Mouse (Mus musculus): ENCODE results near the gene Clstn3. TPM values are rescaled to one million over a fixed set of nuclear protein-coding genes. Genes with fewer than 3 reads are reported as not detected.
"Not testable (repeated sequence)": the region's sequence is repeated elsewhere in the genome, so short reads cannot be mapped to it uniquely, and the experiment has no call there.

Clstn3 gene
- polyA plus RNA-seq, 1 experiment from 2014 or later, result 73.7 TPM

GRCm38 (mm10) chr6:124436245-124436644, 28.3 kb downstream of the Clstn3 start:
- Histone ChIP-seq H3K9me3 (no peaks in the 10 kb centered on the region), H3K27ac (no peak overlapping the region), H3K4me1 (replicated peaks) (peaks cover 5% of the 10 kb centered on the region), H3K36me3 (peaks cover 88% of the 10 kb centered on the region), H3K27me3 (no peaks in the 10 kb centered on the region), H3K9ac (no peak overlapping the region), H3K4me2 (no peak overlapping the region), H3K4me3 (no peak overlapping the region)
- WGBS, result 71% methylated on average over 7 of the region's 7 CpGs
- ATAC-seq (ENCODE audit: low FRiP score), result no peak

GRCm38 (mm10) chr6:124435173-124435572, 29.4 kb downstream of the Clstn3 start:
- Histone ChIP-seq H3K27me3 (no peaks in the 10 kb centered on the region), H3K9me3 (no peaks in the 10 kb centered on the region), H3K27ac (no peak overlapping the region), H3K36me3 (peaks cover 85% of the 10 kb centered on the region), H3K4me1 (replicated peaks) (peaks cover 15% of the 10 kb centered on the region), H3K4me2 (no peak overlapping the region), H3K9ac (no peak overlapping the region), H3K4me3 (no peak overlapping the region)
- 78% methylated on average over 5 of the region's 5 CpGs for WGBS
- ATAC-seq (ENCODE audit: low FRiP score), result no peak

DNA sequence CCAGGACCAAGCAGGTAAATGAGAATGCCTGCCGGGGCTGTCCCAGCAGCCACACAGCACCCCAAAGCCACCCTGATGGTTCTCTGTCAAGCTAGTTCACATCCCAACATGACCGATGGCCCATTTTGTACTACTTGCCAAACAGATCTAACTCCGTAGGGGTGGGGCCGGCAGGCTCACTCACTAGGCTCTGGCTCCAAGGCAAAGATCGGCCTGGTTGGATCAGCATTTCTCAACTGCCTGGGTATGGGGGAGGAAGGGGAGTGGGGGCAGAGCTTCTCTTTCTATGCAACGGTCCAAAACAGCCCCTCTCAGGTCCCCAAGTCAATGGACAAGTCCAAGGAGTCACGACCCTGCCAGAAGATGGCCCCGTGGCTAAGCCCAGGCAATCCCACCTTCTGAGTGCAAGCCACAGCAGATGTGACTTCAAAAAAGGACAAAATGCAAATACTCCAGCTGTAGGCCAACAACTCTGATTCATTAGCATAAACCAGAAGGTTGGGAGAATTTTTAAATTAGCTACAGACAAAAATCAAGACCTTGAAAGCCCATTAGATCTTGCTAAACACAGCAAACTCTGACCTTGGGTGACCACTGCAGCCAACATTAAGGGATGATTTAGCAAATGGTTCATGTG, 30.8 kb downstream of the Clstn3 start:
- H3K9me3 ChIP-seq, result no peaks in the 10 kb centered on the region
- WGBS, result 88% methylated on average over 8 of the region's 8 CpGs
- H3K4me1 ChIP-seq (replicated peaks), result peaks cover 15% of the 10 kb centered on the region
- H3K36me3 ChIP-seq, result peaks cover 76% of the 10 kb centered on the region
- no peaks in the 10 kb centered on the region for H3K27me3 ChIP-seq
- no peak overlapping the region for H3K9ac ChIP-seq
- H3K27ac ChIP-seq, result no peak overlapping the region
- no peak overlapping the region for H3K4me2 ChIP-seq
- no peak overlapping the region for H3K4me3 ChIP-seq
- ATAC-seq (ENCODE audit: low FRiP score), result no peak

- peak; percentile 34 for ATAC-seq (ENCODE audit: low FRiP score)
- Histone ChIP-seq H3K9ac (0 out of 2 replicates have a peak overlapping the region, but pooled peaks have one; percentile 46), H3K4me1 (replicated peaks) (peaks cover 15% of the 10 kb centered on the region), H3K27me3 (no peaks in the 10 kb centered on the region), H3K27ac (0 out of 2 replicates have a peak overlapping the region, but pooled peaks have one; percentile 35), H3K4me2 (no peak overlapping the region), H3K9me3 (no peaks in the 10 kb centered on the region), H3K36me3 (peaks cover 47% of the 10 kb centered on the region), H3K4me3 (no peak overlapping the region)
- 34% methylated on average over 8 of the region's 8 CpGs for WGBS
These were observed 33.7 kb downstream of the Clstn3 start for GRCm38 (mm10) chr6:124430784-124431495.

DNA sequence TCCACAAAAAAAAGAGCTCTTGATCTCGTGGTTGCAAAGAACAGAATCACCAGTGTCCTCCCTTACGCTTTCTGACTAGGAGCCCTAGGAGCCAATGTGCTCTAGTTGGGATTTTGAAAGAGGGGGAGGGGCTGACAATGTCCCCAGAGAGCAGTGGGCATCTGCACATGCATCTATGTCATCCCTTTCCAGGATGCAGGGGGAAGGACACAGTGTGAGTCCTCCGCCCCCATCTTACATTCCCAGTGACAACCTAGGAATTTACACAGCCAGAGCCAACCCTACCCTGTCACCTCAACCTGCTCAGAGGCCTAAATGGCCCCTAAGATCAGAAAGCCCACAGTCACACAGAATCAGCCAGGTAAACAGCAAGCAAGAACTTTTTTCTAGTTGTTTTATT, 34.2 kb downstream of the Clstn3 start:
- Histone ChIP-seq H3K27me3 (no peaks in the 10 kb centered on the region), H3K9me3 (no peaks in the 10 kb centered on the region), H3K4me1 (replicated peaks) (peaks cover 15% of the 10 kb centered on the region), H3K36me3 (peaks cover 42% of the 10 kb centered on the region), H3K4me2 (no peak overlapping the region), H3K4me3 (no peak overlapping the region), H3K27ac (0 out of 2 replicates have a peak overlapping the region, but pooled peaks have one; percentile 35), H3K9ac (no peak overlapping the region)
- 60% methylated on average over 3 of the region's 3 CpGs for WGBS
- no peak for ATAC-seq (ENCODE audit: low FRiP score)

DNA sequence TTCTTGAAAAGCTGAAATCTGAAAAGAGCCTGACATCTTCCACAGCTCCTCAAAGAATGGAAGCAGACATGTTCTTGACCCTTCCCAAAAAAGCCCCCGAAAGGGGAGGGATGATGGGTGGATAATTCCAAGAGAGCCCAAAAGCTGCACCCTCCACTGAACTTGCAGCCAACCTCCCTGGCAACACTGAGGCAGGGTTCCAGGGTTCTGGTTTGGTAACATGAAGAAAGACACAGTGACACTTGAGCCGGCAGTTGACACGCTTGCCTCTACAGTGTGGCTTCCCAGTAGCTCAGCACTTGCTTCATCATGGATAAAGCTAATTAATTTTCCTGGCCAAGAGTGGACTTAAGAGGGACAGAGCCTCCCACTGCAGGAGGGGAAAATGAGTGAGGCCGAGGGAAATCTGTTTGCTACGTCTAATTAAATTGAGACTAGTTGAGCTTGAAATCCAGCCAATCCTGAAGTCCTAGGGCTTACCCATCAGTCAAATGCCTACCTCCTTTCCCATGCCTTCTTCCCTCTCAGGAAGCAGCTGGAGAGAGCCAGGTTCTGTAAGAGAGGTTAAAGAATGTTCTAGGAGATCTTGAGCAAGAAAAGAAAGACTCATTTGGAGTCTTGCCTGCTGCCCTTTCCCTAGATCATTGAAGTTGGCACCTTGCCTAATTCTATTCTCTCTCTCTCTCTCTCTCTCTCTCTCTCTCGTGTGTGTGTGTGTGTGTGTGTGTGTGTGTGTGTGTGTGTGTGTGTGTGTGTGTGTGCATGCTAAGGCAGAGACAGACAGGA, 36.6 kb downstream of the Clstn3 start:
- Histone ChIP-seq H3K9me3 (no peaks in the 10 kb centered on the region), H3K4me3 (no peak overlapping the region), H3K9ac (no peak overlapping the region), H3K27me3 (no peaks in the 10 kb centered on the region), H3K36me3 (peaks cover 23% of the 10 kb centered on the region), H3K4me2 (no peak overlapping the region), H3K4me1 (replicated peaks) (peaks cover 15% of the 10 kb centered on the region), H3K27ac (0 out of 2 replicates have a peak overlapping the region, but pooled peaks have one; percentile 23)
- ATAC-seq (ENCODE audit: low FRiP score), result no peak
- 65% methylated on average over 5 of the region's 6 CpGs for WGBS

DNA sequence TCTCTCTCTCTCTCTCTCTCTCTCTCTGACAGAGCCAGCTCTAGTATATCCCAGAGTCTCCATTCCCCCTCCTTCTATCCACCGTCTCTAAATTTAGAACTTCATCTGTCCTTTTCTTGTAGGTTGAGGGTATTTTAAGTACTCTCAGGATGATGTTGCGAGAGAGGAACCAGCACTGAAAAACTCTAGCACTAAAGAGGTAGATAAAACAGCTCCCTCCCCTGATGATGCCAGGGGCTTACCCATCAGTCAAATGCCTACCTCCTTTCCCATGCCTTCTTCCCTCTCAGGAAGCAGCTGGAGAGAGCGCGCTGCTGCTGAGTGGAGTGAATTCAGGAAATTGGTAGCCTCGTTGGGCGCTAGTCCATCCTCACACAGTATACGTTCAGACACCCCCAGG, 37.3 kb downstream of the Clstn3 start:
- H3K27ac ChIP-seq, result no peak overlapping the region
- WGBS, result 89% methylated on average over 7 of the region's 7 CpGs
- no peak overlapping the region for H3K4me2 ChIP-seq
- no peak overlapping the region for H3K4me3 ChIP-seq
- no peaks in the 10 kb centered on the region for H3K9me3 ChIP-seq
- H3K9ac ChIP-seq, result no peak overlapping the region
- peaks cover 15% of the 10 kb centered on the region for H3K4me1 ChIP-seq (replicated peaks)
- no peak for ATAC-seq (ENCODE audit: low FRiP score)
- H3K36me3 ChIP-seq, result peaks cover 17% of the 10 kb centered on the region
- H3K27me3 ChIP-seq, result no peaks in the 10 kb centered on the region

DNA sequence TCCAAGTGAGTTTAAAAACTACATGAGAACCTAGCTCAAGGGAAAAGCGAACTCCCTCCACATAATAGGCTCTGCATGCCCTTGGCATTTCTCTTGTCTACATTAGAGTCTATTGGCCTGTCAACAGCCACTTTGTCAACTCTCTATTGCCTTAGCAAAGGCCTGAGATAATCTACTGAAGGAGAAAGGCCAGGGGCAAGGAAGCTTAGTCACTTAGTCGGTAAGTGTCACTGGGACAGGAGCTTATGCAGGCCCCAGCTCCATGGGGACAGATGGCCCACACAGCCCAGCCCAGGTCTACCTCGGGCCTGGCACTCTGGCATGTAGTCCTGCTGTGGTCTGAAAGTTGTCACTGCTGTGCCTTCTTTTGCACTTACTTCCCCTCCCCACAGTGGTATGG, 38.0 kb downstream of the Clstn3 start:
- peaks cover 14% of the 10 kb centered on the region for H3K4me1 ChIP-seq (replicated peaks)
- H3K9ac ChIP-seq, result no peak overlapping the region
- H3K36me3 ChIP-seq, result peaks cover 10% of the 10 kb centered on the region
- H3K27ac ChIP-seq, result no peak overlapping the region
- WGBS, result 90% methylated on average over 3 of the region's 3 CpGs
- ATAC-seq (ENCODE audit: low FRiP score), result no peak
- H3K4me2 ChIP-seq, result no peak overlapping the region
- no peaks in the 10 kb centered on the region for H3K9me3 ChIP-seq
- H3K27me3 ChIP-seq, result no peaks in the 10 kb centered on the region
- no peak overlapping the region for H3K4me3 ChIP-seq

GRCm38 (mm10) chr6:124425523-124425922, 39.1 kb downstream of the Clstn3 start:
- no peak overlapping the region for H3K4me2 ChIP-seq
- H3K27me3 ChIP-seq, result no peaks in the 10 kb centered on the region
- H3K27ac ChIP-seq, result no peak overlapping the region
- ATAC-seq (ENCODE audit: low FRiP score), result no peak
- no peak overlapping the region for H3K4me3 ChIP-seq
- H3K36me3 ChIP-seq, result no peaks in the 10 kb centered on the region
- H3K9me3 ChIP-seq, result no peaks in the 10 kb centered on the region
- WGBS, result 81% methylated on average over 6 of the region's 6 CpGs
- H3K9ac ChIP-seq, result no peak overlapping the region
- peaks cover 3% of the 10 kb centered on the region for H3K4me1 ChIP-seq (replicated peaks)

- 66% methylated on average over 7 of the region's 7 CpGs for WGBS
- H3K9ac ChIP-seq, result not testable (repeated sequence)
These were observed 39.6 kb downstream of the Clstn3 start for GRCm38 (mm10) chr6:124425042-124425441.

GRCm38 (mm10) chr6:124424068-124424498, 40.5 kb downstream of the Clstn3 start:
- H3K4me3 ChIP-seq, result no peak overlapping the region
- H3K27ac ChIP-seq, result no peak overlapping the region
- no peaks in the 10 kb centered on the region for H3K9me3 ChIP-seq
- H3K27me3 ChIP-seq, result no peaks in the 10 kb centered on the region
- no peak for ATAC-seq (ENCODE audit: low FRiP score)
- H3K36me3 ChIP-seq, result no peaks in the 10 kb centered on the region
- no peak overlapping the region for H3K9ac ChIP-seq
- no peaks in the 10 kb centered on the region; the same call in 1 of the 2 replicates for H3K4me1 ChIP-seq (replicated peaks)
- H3K4me2 ChIP-seq, result no peak overlapping the region
- 41% methylated on average over 1 of the region's 1 CpGs for WGBS

More at GRCm38 (mm10) chr6:124425042-124425441, 39.6 kb downstream of the Clstn3 start:
- H3K9me3 ChIP-seq; H3K27me3 ChIP-seq; H3K4me2 ChIP-seq; H3K27ac ChIP-seq; ATAC-seq (ENCODE audit: low FRiP score); H3K4me1 ChIP-seq (replicated peaks); H3K4me3 ChIP-seq; H3K36me3 ChIP-seq: not testable (repeated sequence)

DNA sequence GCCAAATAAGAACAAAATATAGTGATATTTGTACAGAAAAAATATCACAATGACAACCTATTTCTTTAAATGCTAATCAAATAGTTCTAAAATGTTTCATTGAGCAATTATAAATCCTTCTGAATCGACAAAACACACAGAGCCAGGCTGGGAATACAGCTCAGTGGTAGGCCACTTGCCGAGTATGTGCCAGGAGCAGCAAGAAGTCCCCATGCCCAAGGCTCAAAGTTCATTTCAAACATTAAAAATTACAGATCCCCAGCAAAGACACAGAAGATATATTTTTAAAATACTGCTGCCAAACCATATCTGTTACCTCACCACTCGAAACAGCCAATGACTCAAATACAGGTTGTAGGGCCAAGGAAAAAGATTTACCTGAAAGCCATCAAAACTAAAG, 45.9 kb downstream of the Clstn3 start:
- WGBS, result 89% methylated on average over 3 of the region's 3 CpGs
- H3K27me3 ChIP-seq, result no peaks in the 10 kb centered on the region
- H3K9me3 ChIP-seq, result no peaks in the 10 kb centered on the region
- no peak overlapping the region for H3K27ac ChIP-seq
- H3K4me2 ChIP-seq, result no peak overlapping the region
- no peak for ATAC-seq (ENCODE audit: low FRiP score)
- H3K4me1 ChIP-seq (replicated peaks), result peaks cover 14% of the 10 kb centered on the region
- H3K36me3 ChIP-seq, result no peaks in the 10 kb centered on the region
- no peak overlapping the region for H3K4me3 ChIP-seq
- H3K9ac ChIP-seq, result no peak overlapping the region
